Mouse (Mus musculus) hindbrain, embryonic 15.5 days (tissue): ENCODE measurements at regions not wholly inside any gene's neighbourhood (a gene's known extent, or its start where the extent isn't known, plus 50 kb on each side); places are given as distances from the start of the nearest gene placed in this dataset.

Experiments
- ATAC-seq: fragments of 200-750 bp; cut with Nextera tagmentation; 2 replicates; pipeline ENCODE4 v1.8.0; 2017; ENCODE audit warnings: low read depth, moderate number of reproducible peaks, moderate TSS enrichment; ENCODE audit not compliant: low FRiP score
- H3K27ac ChIP-seq: fragments of 300-500 bp; sonication (generic); replicated peaks from 2 replicates; pipeline ENCODE4 v1.5.1; 2015; ENCODE audit warnings: mild to moderate bottlenecking, inconsistent platforms
- H3K27me3 ChIP-seq: fragments of 300-500 bp; sonication (generic); 2 replicates; pipeline ENCODE4 v1.6.1; 2015; ENCODE audit warnings: control low read depth, inconsistent platforms
- H3K36me3 ChIP-seq: fragments of 300-500 bp; sonication (generic); 2 replicates; pipeline ENCODE4 v1.6.1; 2015; ENCODE audit warnings: control low read depth, inconsistent platforms
- H3K4me1 ChIP-seq: fragments of 300-500 bp; sonication (generic); replicated peaks from 2 replicates; pipeline ENCODE4 v1.6.1; 2015; ENCODE audit warnings: control low read depth, inconsistent platforms
- H3K4me2 ChIP-seq: fragments of 300-500 bp; sonication (generic); 2 replicates; pipeline ENCODE4 v1.6.1; 2015; ENCODE audit warnings: moderate library complexity, mild to moderate bottlenecking, inconsistent platforms
- H3K4me3 ChIP-seq: fragments of 300-500 bp; sonication (generic); 2 replicates; pipeline ENCODE4 v1.5.1; 2015; ENCODE audit warnings: mild to moderate bottlenecking, inconsistent platforms
- H3K9ac ChIP-seq: fragments of 300-500 bp; sonication (generic); 2 replicates; pipeline ENCODE4 v1.6.1; 2015; ENCODE audit warnings: inconsistent platforms
- H3K9me3 ChIP-seq: fragments of 300-500 bp; sonication (generic); 2 replicates; pipeline ENCODE4 v1.6.1; 2016; ENCODE audit warnings: control low read depth, inconsistent platforms
- WGBS: fragments of 180-500 bp; shearing (Covaris S2); methylation state at CpG from one replicate; pipeline ENCODE4 v1.1.7; 2015; 5-methylcytosine and 5-hydroxymethylcytosine counted together

DNA sequence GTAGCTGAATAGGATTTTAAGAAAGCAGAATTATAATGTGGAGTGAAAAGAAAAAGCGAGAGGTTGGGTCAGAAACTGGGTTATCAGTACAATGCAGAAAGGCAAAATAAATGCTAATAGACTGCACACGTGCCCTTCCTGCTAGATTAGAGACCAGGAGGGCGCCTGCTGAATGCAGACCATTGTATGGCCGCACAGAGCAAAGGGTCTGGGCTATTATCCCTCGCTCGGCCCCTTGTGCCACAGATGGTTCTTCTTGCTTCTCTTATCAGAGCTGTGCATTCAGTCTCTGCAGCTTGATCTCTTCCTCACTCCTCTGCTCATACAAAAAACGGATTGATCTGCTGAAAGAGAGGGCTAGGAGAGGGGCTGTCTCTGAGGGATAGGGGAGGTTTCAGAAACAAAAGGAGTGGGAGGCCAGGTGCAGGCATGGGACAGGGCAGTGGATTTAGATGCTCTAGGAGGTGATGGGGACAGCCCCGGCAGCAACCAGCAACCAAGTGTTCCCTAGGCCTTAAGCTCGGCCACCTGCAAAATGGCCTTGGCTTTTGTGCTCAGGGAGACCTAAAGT, 225.7 kb upstream of the Klhl29 start:
- Histone ChIP-seq H3K9me3 (no peaks in the 10 kb centered on the region), H3K27ac (no peak overlapping the region), H3K36me3 (no peaks in the 10 kb centered on the region), H3K4me1 (no peaks in the 10 kb centered on the region), H3K4me3 (no peak overlapping the region), H3K9ac (no peak overlapping the region), H3K27me3 (no peaks in the 10 kb centered on the region), H3K4me2 (no peak overlapping the region)
- 63% methylated on average over 9 of the region's 9 CpGs for WGBS
- no peak for ATAC-seq

DNA sequence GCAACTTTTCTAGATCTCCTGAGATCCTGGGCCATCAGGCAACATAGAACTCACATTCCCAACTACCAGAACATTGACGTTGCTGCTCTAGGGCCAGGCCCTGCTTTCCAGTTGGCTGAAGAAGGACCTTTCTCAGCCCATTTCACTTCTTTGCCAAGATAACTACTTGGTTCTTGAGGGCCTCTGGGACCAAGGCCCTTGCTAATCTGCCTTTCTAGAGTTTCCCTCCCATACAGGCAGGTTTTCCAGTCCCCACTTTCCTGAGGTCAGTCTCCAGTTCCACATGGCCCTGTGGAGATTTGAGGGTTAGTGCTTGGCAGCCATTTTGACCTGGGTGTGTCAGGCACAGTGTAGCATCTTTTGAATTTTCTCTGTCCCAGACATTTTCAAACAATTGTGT, 223.9 kb upstream of the Klhl29 start:
- no peak overlapping the region for H3K27ac ChIP-seq
- no peaks in the 10 kb centered on the region for H3K27me3 ChIP-seq
- WGBS, result 93% methylated on average over 1 of the region's 1 CpGs
- no peak overlapping the region for H3K4me2 ChIP-seq
- H3K9me3 ChIP-seq, result no peaks in the 10 kb centered on the region
- H3K4me1 ChIP-seq, result no peaks in the 10 kb centered on the region
- no peaks in the 10 kb centered on the region for H3K36me3 ChIP-seq
- no peak overlapping the region for H3K4me3 ChIP-seq
- no peak for ATAC-seq
- no peak overlapping the region for H3K9ac ChIP-seq

DNA sequence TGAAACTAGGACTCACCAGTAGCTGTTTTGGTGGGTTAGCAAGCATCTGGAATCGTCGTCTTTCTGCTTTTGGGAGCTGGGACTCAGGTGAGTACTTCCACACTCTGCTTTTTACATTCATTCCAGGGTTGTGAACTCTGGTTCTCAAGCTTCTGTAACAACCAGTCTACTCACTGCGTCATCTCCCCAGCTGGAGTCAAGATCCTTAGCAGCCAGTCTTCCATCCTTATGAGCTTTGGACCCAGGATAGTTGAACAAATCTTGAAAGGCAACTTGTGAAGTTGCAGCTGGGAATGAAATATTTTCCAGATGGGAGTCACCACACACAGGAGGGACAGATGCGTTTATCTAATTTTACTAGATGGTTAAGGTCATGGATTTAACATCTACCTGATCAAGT, 223.5 kb upstream of the Klhl29 start:
- Histone ChIP-seq H3K9ac (no peak overlapping the region), H3K4me1 (no peaks in the 10 kb centered on the region), H3K4me3 (no peak overlapping the region), H3K36me3 (no peaks in the 10 kb centered on the region), H3K4me2 (no peak overlapping the region), H3K27me3 (no peaks in the 10 kb centered on the region), H3K27ac (no peak overlapping the region), H3K9me3 (no peaks in the 10 kb centered on the region)
- WGBS, result 92% methylated on average over 4 of the region's 4 CpGs
- no peak for ATAC-seq

DNA sequence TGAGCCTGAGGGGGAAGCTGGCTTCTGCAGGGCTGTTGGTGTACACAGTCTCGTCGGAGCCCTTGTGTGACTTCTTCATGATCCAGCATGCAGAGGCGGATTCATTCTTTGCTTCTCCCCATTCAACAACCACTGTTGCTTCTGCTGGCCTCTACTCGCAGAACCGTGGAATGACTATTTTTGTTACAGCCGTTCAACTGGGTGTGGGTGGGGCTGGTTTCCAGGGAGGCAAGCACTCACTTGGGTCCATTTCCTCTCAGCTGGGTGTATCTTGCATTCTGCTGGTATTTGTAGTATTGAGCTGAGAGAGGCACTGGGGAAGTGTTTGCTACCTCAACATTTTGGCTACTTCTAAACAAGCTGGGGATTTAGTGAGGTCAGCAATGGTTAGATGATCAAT, 197.3 kb upstream of the Klhl29 start:
- H3K4me3 ChIP-seq, result no peak overlapping the region

DNA sequence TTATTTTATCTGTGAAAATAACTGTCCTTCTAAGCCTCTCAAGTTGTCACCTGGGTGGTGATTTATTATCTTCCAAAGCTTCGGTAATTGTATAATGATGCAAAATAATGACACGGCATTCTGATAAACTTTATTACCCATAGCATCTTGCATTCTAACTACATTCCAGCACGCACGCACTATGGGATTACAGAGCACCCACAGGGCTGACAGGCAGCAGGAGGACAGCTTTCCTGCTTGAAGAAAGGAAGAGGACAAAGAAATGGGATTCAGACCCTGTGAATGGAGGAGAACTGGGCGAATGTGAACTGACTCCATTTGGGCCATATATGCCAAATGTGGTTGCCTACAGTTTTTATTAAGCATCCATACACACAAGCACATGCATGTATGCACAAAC, 193.5 kb upstream of the Klhl29 start:
- Histone ChIP-seq H3K4me1 (no peaks in the 10 kb centered on the region; the same call in 1 of the 2 replicates), H3K9me3 (no peaks in the 10 kb centered on the region), H3K27ac (no peak overlapping the region), H3K27me3 (no peaks in the 10 kb centered on the region), H3K9ac (no peak overlapping the region), H3K4me3 (no peak overlapping the region), H3K4me2 (no peak overlapping the region), H3K36me3 (no peaks in the 10 kb centered on the region)
- ATAC-seq, result no peak
- WGBS, result 86% methylated on average over 5 of the region's 5 CpGs

More for the DNA sequence above, 197.3 kb upstream of the Klhl29 start:
- Histone ChIP-seq H3K36me3 (no peaks in the 10 kb centered on the region), H3K4me2 (no peak overlapping the region), H3K9me3 (no peaks in the 10 kb centered on the region), H3K9ac (no peak overlapping the region), H3K27me3 (no peaks in the 10 kb centered on the region), H3K4me1 (no peaks in the 10 kb centered on the region), H3K27ac (no peak overlapping the region)
- 65% methylated on average over 6 of the region's 6 CpGs for whole genome bisulfite sequencing
- ATAC-seq, result no peak

DNA sequence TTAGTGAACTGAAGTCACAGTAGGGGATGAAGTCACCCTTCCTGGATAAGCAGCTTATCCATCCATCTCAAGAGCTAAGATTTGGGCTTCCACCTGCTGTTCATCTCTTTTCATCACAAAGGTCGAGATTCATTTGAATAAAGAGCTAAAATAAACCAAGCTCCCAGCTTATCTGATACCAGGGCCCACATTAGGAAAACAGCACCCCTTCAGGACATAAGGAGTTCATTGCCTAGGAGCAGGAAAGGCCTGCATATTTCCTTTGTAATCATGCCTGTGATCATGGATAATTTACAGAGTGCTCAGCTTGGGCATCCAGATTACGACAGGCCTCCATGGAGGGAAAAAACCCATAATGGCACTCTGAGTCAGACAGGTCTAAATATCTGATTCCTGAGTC, 190.7 kb upstream of the Klhl29 start:
- 26% methylated on average over 2 of the region's 2 CpGs for WGBS
- Histone ChIP-seq H3K4me2 (no peak overlapping the region), H3K36me3 (no peaks in the 10 kb centered on the region), H3K9ac (no peak overlapping the region), H3K4me3 (no peak overlapping the region), H3K4me1 (no peaks in the 10 kb centered on the region; the same call in 1 of the 2 replicates), H3K27ac (no peak overlapping the region), H3K9me3 (no peaks in the 10 kb centered on the region), H3K27me3 (no peaks in the 10 kb centered on the region)
- ATAC-seq, result no peak

DNA sequence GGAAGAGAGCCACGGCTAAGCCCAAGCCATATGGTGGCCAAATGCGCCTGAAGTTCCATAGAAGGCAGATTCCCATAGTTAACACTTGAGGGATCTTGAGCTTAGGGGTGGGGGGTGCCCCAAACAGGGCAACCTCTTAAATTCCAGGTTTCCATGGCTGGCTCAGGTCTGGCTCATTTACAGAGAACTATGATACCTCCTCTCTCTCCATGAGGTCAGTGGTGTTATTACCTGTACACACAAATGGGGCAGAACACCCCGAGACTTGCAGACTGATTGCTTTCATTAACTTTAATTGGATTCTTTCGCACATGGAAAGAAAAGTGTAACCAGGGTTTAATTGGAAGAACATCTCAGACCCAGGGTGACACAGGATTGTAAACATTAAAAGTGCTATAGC, 177.1 kb upstream of the Klhl29 start:
- H3K27ac ChIP-seq, result no peak overlapping the region
- H3K9ac ChIP-seq, result no peak overlapping the region
- peaks cover 13% of the 10 kb centered on the region for H3K4me1 ChIP-seq
- H3K9me3 ChIP-seq, result no peaks in the 10 kb centered on the region
- no peak for ATAC-seq
- H3K4me2 ChIP-seq, result no peak overlapping the region
- H3K27me3 ChIP-seq, result no peaks in the 10 kb centered on the region
- H3K36me3 ChIP-seq, result no peaks in the 10 kb centered on the region
- H3K4me3 ChIP-seq, result no peak overlapping the region
- WGBS, result 79% methylated on average over 4 of the region's 4 CpGs

DNA sequence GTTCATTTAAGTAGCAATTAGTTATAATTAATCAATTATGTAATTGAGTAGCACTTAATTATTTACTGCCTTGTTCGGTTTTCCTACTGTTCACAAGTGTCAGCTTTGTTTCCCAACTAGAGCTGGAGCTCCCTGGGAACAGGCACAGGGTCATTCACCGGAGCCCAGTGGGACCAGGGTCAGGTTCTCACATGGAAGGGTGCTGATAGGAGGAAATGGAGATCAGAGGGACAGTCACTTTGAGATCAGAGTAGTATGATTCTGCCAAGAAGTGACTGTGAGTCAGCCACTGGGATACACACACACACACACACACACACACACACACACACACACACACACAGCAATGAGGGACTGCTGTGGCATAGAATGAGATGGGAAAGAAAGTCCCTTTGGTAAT, 176.4 kb upstream of the Klhl29 start:
- H3K27ac ChIP-seq, result no peak overlapping the region
- no peak overlapping the region for H3K9ac ChIP-seq
- no peaks in the 10 kb centered on the region for H3K27me3 ChIP-seq
- 76% methylated on average over 2 of the region's 2 CpGs for WGBS
- H3K4me2 ChIP-seq, result no peak overlapping the region
- peaks cover 13% of the 10 kb centered on the region for H3K4me1 ChIP-seq
- no peak overlapping the region for H3K4me3 ChIP-seq
- no peaks in the 10 kb centered on the region for H3K9me3 ChIP-seq
- ATAC-seq, result no peak
- H3K36me3 ChIP-seq, result no peaks in the 10 kb centered on the region

DNA sequence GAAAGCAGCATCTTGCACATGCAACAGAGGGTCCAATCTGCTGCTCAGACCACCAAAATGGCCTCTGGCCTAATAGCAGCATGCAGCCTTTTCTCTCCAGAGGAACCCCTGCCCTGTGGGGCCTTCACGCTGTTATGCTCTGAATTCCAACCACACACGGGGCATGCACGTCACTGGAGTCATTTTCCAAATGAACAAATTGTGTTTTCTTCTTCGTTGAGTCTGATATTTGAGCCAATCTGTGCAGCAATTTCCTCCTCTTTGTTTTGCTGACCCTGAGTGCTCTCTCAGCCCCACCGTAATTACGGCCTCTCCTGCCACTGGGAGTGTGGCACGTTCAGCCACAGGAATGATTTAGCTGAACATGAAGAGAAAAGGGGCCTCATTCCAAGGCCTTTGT, 174.3 kb upstream of the Klhl29 start:
- H3K9ac ChIP-seq, result no peak overlapping the region
- no peaks in the 10 kb centered on the region for H3K36me3 ChIP-seq
- no peak for ATAC-seq
- no peaks in the 10 kb centered on the region for H3K27me3 ChIP-seq
- H3K4me2 ChIP-seq, result no peak overlapping the region
- H3K4me3 ChIP-seq, result no peak overlapping the region
- H3K4me1 ChIP-seq, result peaks cover 13% of the 10 kb centered on the region
- no peak overlapping the region for H3K27ac ChIP-seq
- no peaks in the 10 kb centered on the region for H3K9me3 ChIP-seq
- WGBS, result 30% methylated on average over 7 of the region's 7 CpGs

DNA sequence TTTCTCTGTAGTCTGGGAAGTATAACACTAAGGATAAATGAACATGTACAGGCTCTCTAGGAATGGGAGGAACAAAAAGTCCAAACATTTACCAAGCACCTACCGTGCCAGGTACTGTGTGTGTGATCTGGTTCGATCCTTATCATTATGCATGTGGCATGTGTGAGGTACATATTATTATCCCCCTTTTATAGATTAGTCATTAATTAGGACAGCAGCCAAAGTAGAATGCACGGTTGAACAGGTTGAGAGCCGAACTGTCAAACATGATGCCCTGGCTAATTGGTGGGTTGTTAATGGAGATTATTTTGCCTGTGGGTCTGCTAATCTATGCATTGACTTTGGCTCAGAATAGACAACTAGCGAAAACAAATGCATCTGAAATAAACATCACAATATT, 172.2 kb upstream of the Klhl29 start:
- Histone ChIP-seq H3K27me3 (no peaks in the 10 kb centered on the region), H3K36me3 (no peaks in the 10 kb centered on the region), H3K4me2 (no peak overlapping the region), H3K4me3 (no peak overlapping the region), H3K9ac (no peak overlapping the region), H3K27ac (no peak overlapping the region), H3K4me1 (peaks cover 13% of the 10 kb centered on the region), H3K9me3 (no peaks in the 10 kb centered on the region)
- ATAC-seq, result no peak
- WGBS, result 61% methylated on average over 5 of the region's 5 CpGs

DNA sequence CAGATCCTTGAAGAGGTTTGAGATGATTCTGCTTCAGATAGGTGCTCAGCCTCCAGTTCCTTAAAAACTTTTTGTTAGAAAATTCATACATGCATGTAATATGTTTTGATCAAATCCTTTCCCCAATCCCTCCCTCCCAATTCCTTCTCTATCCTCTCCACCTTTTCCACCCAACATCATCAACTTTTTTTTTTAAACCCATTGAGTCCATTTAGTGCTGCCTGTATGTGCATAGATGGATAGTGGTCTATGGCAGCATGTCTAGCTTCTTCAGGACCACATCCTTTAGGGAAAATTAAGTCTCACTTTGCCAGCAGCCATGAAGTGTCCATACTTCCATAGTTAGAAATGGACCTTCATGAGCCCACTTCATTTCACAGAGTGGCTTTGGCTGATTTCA, 167.2 kb upstream of the Klhl29 start:
- no peaks in the 10 kb centered on the region for H3K27me3 ChIP-seq
- H3K4me3 ChIP-seq, result no peak overlapping the region
- H3K4me2 ChIP-seq, result no peak overlapping the region
- H3K27ac ChIP-seq, result no peak overlapping the region
- H3K36me3 ChIP-seq, result no peaks in the 10 kb centered on the region
- no peak for ATAC-seq
- no peaks in the 10 kb centered on the region for H3K4me1 ChIP-seq
- no peak overlapping the region for H3K9ac ChIP-seq
- H3K9me3 ChIP-seq, result no peaks in the 10 kb centered on the region

DNA sequence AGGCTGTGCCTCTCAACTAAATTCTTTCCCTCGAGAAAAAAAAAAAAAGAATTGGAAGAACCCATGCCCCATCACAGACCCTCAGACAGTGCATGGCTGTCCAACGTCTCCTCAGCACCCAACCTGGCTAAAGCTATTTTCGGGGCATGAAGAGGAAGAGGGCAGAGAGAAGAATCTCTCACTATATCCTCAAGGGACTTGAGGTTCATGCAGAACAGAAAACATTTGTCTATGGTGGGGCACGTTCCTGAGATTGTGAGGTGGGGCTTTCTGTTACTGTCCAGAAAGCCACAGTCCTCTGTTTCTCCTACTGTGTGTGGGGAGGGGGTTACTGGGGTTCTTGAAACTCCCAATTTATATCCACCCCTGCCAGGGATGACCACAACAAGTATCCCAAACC, 120.8 kb upstream of the Klhl29 start:
- no peak overlapping the region for H3K4me2 ChIP-seq
- H3K9ac ChIP-seq, result no peak overlapping the region
- H3K27ac ChIP-seq, result no peak overlapping the region
- H3K36me3 ChIP-seq, result no peaks in the 10 kb centered on the region
- 83% methylated on average over 4 of the region's 4 CpGs for WGBS
- no peak for ATAC-seq
- H3K27me3 ChIP-seq, result no peaks in the 10 kb centered on the region
- H3K4me1 ChIP-seq, result 0 out of 2 replicates have a peak, but pooled peaks cover 3% of the 10 kb centered on the region
- H3K4me3 ChIP-seq, result no peak overlapping the region
- no peaks in the 10 kb centered on the region for H3K9me3 ChIP-seq
